ENCODE assay signal across 8 mouse cellular contexts in the genomic region with DNA sequence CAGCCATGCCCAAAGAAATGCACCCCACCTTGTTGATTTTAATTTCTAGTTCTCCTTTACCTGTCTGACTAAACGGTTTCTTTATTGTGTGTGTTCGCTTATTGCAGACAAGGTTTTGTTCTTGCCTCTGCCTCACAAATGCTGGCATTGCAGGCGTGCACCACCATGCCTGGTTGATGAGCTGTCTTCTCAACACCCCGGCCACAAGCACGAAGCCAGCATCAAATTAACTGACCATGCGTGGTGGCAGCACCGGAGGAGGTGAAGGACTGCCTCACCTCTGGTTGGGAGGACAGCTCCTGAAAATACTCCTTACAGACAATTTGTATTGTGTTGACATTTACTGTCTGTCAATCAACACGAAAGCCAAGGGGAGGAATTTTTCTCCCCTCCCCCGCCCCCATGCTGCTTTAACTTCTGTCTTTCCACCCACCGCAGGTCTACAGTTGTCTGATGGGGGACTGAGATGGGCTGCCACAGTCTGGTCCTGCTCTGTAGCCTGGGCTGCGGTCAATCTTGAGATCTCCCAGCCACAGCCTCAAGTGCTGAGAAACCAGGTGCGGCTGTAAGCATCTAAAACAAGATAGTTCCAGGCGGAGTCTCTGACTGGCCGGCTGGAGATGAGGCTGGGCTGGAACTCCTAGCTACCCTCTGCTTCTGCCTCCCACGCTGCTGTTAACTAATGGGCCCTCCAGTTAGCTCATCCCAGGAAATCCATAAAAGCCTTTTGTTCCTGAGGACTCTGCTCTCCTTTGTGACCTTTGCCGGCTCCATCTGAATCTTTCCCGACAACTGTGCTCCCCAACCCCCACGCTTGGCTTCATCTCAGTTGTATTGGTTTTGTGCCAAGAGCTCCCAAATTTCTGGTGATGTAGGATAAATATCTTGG. TPM values are rescaled to one million over a fixed set of nuclear protein-coding genes. Genes with fewer than 3 reads are reported as not detected.
A peak's percentile ranks its signal among the peaks of the same experiment; 100 is the strongest.
DNase-seq lines count a peak whose midpoint lies in the region; ATAC-seq and TF ChIP-seq lines count a peak whose summit lies in the region.

A gene (minus strand): TSS at position 538 of the 889 bp plus-strand sequence.

- H3K27me3 ChIP-seq in forebrain, embryonic 13.5 days = no peaks in the 10 kb centered on the region
- no peaks in the 10 kb centered on the region for H3K27me3 ChIP-seq in limb, embryonic 14.5 days (ENCODE audit: control insufficient read depth, insufficient read depth, low read length)
- H3K27me3 ChIP-seq in neural tube, embryonic 15.5 days (replicated peaks) = no peaks in the 10 kb centered on the region

- 41% methylated on average over 18 of the region's 18 CpGs for WGBS in forebrain, embryonic 13.5 days
- WGBS in limb, embryonic 14.5 days = 43% methylated on average over 18 of the region's 18 CpGs
- 21% methylated on average over 18 of the region's 18 CpGs for WGBS in neural tube, embryonic 15.5 days

- DNase-seq in heart, adult 11 months = peak; percentile 93
- no peak for DNase-seq in heart, adult 9 months (ENCODE audit: low spot score in 2 of 2)
- no peak for DNase-seq in adrenal gland, adult 18-20 months (ENCODE audit: low spot score in 2 of 2)
- DNase-seq in limb, embryonic 14.5 days (ENCODE audit: low spot score) = no peak
- DNase-seq in kidney, adult 8-10 months = no peak

- peaks cover 43% of the 10 kb centered on the region for H3K4me1 ChIP-seq in forebrain, embryonic 13.5 days
- peaks cover 9% of the 10 kb centered on the region; the same call in 1 of the 2 replicates for H3K4me1 ChIP-seq in limb, embryonic 14.5 days (ENCODE audit: control insufficient read depth, insufficient read depth, low read length)
- H3K4me1 ChIP-seq in neural tube, embryonic 15.5 days = peaks cover 42% of the 10 kb centered on the region

- peaks cover 27% of the 10 kb centered on the region for H3K36me3 ChIP-seq in forebrain, embryonic 13.5 days (ENCODE audit: poor library complexity, severe bottlenecking)
- H3K36me3 ChIP-seq in limb, embryonic 14.5 days (ENCODE audit: control insufficient read depth, insufficient read depth, low read length) = peaks cover 26% of the 10 kb centered on the region
- H3K36me3 ChIP-seq in neural tube, embryonic 15.5 days = peaks cover 24% of the 10 kb centered on the region

- TF ChIP-seq POLR2A in limb, embryonic 14.5 days (IDR thresholded peaks at IDR 0.05; ENCODE audit: borderline replicate concordance, extremely low read depth, insufficient read depth, insufficient read length) = no peak

- H3K27ac ChIP-seq in forebrain, embryonic 13.5 days = peak within 1 kb of the TSS; percentile 91
- peak within 1 kb of the TSS; percentile 87 for H3K27ac ChIP-seq in limb, embryonic 14.5 days (replicated peaks; ENCODE audit: low read depth, low read length)
- peak within 1 kb of the TSS; percentile 86 for H3K27ac ChIP-seq in neural tube, embryonic 15.5 days (replicated peaks)

- no peak for ATAC-seq in forebrain, embryonic 13.5 days
- no peak for ATAC-seq in hematopoietic stem cell, adult 5-6 weeks (replicated peaks in 1 of 2; ENCODE audit: insufficient read depth in 1 of 2, low FRiP score in 2 of 2, low TSS enrichment in 1 of 2, low read depth in 1 of 2, poor library complexity in 2 of 2, severe bottlenecking in 2 of 2)
- ATAC-seq in limb, embryonic 14.5 days (ENCODE audit: low FRiP score, low read depth) = no peak
- ATAC-seq in neural tube, embryonic 15.5 days (ENCODE audit: low FRiP score) = no peak

- H3K4me3 ChIP-seq in forebrain, embryonic 13.5 days = peak within 1 kb of the TSS; percentile 96
- H3K4me3 ChIP-seq in limb, embryonic 14.5 days (replicated peaks; ENCODE audit: low read length) = peak within 1 kb of the TSS; percentile 75
- peak within 1 kb of the TSS; percentile 84 for H3K4me3 ChIP-seq in neural tube, embryonic 15.5 days (replicated peaks)

- peak within 1 kb of the TSS; percentile 98 for H3K9ac ChIP-seq in forebrain, embryonic 13.5 days
- peak within 1 kb of the TSS; percentile 91; the same call in 1 of the 2 replicates for H3K9ac ChIP-seq in limb, embryonic 14.5 days (ENCODE audit: low read depth, low read length, severe bottlenecking)
- peak within 1 kb of the TSS; percentile 53; the same call in 1 of the 2 replicates for H3K9ac ChIP-seq in neural tube, embryonic 15.5 days (replicated peaks)

- peak within 1 kb of the TSS; percentile 97 for H3K4me2 ChIP-seq in forebrain, embryonic 13.5 days
- peak within 1 kb of the TSS; percentile 91 for H3K4me2 ChIP-seq in limb, embryonic 14.5 days (replicated peaks; ENCODE audit: low read depth, low read length, severe bottlenecking)
- H3K4me2 ChIP-seq in neural tube, embryonic 15.5 days = peak within 1 kb of the TSS; percentile 85

- H3K9me3 ChIP-seq in forebrain, embryonic 13.5 days (replicated peaks) = no peaks in the 10 kb centered on the region
- no peaks in the 10 kb centered on the region for H3K9me3 ChIP-seq in limb, embryonic 14.5 days (ENCODE audit: control insufficient read depth, low read length)
- no peaks in the 10 kb centered on the region for H3K9me3 ChIP-seq in neural tube, embryonic 15.5 days (replicated peaks)

RNA-seq across cellular contexts. Expression of the gene that starts here (rescaled TPM):
- total RNA-seq in adrenal gland, adult 18-20 months (2021) = 100 to 1,000 TPM; 930 to 948 TPM
- 659 and 777 TPM in 2 replicates for polyA plus RNA-seq in forebrain, embryonic 13.5 days (2015; fragmentation: Nextera tagmentation; extraction: Ambion mirVana)
- 2,185 and 3,551 TPM in 2 replicates for total RNA-seq in hematopoietic stem cell, adult 5-6 weeks (2017)
- polyA plus RNA-seq in limb, embryonic 14.5 days (2012; rRNA removed) = 1,839 and 1,928 TPM in 2 replicates
- polyA plus RNA-seq in limb, embryonic 14.5 days (2014; fragmentation: Nextera tagmentation; extraction: Ambion mirVana) = 1,149 and 1,160 TPM in 2 replicates
- polyA plus RNA-seq in neural tube, embryonic 15.5 days (2015; fragmentation: Nextera tagmentation; extraction: Ambion mirVana) = 483 and 558 TPM in 2 replicates
